Mouse (Mus musculus) MEL (cell line): ENCODE measurements around the gene Mfsd4a.

Experiments used
- CTCF ChIP-seq, 3 experiments: IDR thresholded peaks in 2 of 3; conservative IDR thresholded peaks in 1 of 3; 2 replicates each; pipeline ENCODE4 v1.5.1; 2011 to 2012; ENCODE audit warnings: low read length in 3 of 3, low read depth in 2 of 3, mild to moderate bottlenecking in 2 of 3, improper control_type of control experiment in 1 of 3, inconsistent platforms in 1 of 3, mixed read lengths in 1 of 3, moderate library complexity in 1 of 3; ENCODE audit not compliant: control insufficient read depth in 1 of 3, insufficient read depth in 1 of 3, poor library complexity in 1 of 3, severe bottlenecking in 1 of 3
- GABPA ChIP-seq: IDR thresholded peaks from 2 replicates; pipeline ENCODE4 v1.6.1; 2012; ENCODE audit warnings: low read depth, mild to moderate bottlenecking, inconsistent platforms, low read length, improper control_type of control experiment, moderate library complexity
- GATA1 ChIP-seq: IDR thresholded peaks from 2 replicates; pipeline ENCODE4 v1.6.1; 2011; ENCODE audit warnings: low read depth, low read length, improper control_type of control experiment
- KAT2A ChIP-seq: conservative IDR thresholded peaks from 2 replicates; pipeline ENCODE4 v1.6.1; 2012; ENCODE audit warnings: low read depth, low read length, improper control_type of control experiment, inconsistent platforms
- MAFK ChIP-seq: IDR thresholded peaks from 2 replicates; pipeline ENCODE4 v1.6.1; 2011; ENCODE audit warnings: low read depth, mild to moderate bottlenecking, low read length, improper control_type of control experiment, borderline replicate concordance
- NELFE ChIP-seq: IDR thresholded peaks from 2 replicates; pipeline ENCODE4 v1.6.1; 2011; ENCODE audit warnings: low read depth, low read length, improper control_type of control experiment
- NRF1 ChIP-seq: IDR thresholded peaks from 2 replicates; pipeline ENCODE4 v1.6.1; 2014; ENCODE audit warnings: low read depth, mild to moderate bottlenecking, inconsistent platforms, low read length, improper control_type of control experiment, moderate library complexity; ENCODE audit not compliant: poor library complexity, insufficient read depth, severe bottlenecking
- POLR2A ChIP-seq, 2 experiments: IDR thresholded peaks; 2 replicates each; pipeline ENCODE4 v1.6.1; 2011 to 2012; ENCODE audit warnings: low read length in 2 of 2, mild to moderate bottlenecking in 2 of 2, control low read depth in 1 of 2, improper control_type of control experiment in 1 of 2, low read depth in 1 of 2, moderate library complexity in 1 of 2; ENCODE audit not compliant: control insufficient read depth in 1 of 2, insufficient read depth in 1 of 2, poor library complexity in 1 of 2
- SIN3A ChIP-seq: IDR thresholded peaks from 2 replicates; pipeline ENCODE4 v1.6.1; 2012; ENCODE audit warnings: low read length, improper control_type of control experiment, inconsistent platforms
- TBP ChIP-seq: IDR thresholded peaks from 2 replicates; pipeline ENCODE4 v1.8.0; 2011; ENCODE audit warnings: low read depth, low read length, improper control_type of control experiment
- TCF12 ChIP-seq: IDR thresholded peaks from 2 replicates; pipeline ENCODE4 v1.6.1; 2014; ENCODE audit warnings: low read depth, mild to moderate bottlenecking, inconsistent platforms, low read length, improper control_type of control experiment, moderate library complexity
- ZC3H11A ChIP-seq: IDR thresholded peaks from 2 replicates; pipeline ENCODE4 v1.6.1; 2012; ENCODE audit warnings: low read depth, mild to moderate bottlenecking, inconsistent platforms, low read length, improper control_type of control experiment
- ZMIZ1 ChIP-seq: IDR thresholded peaks from 2 replicates; pipeline ENCODE4 v1.6.1; 2012; ENCODE audit warnings: low read depth, mild to moderate bottlenecking, inconsistent platforms, low read length, improper control_type of control experiment, moderate library complexity

- TF ChIP-seq CTCF (IDR thresholded peaks at IDR 0.05 in 2 of 3, conservative IDR thresholded peaks at IDR 0.05 in 1 of 3; ENCODE audit: control insufficient read depth in 1 of 3, insufficient read depth in 1 of 3, low read depth in 2 of 3, low read length in 3 of 3, poor library complexity in 1 of 3, severe bottlenecking in 1 of 3), result no peak
- TF ChIP-seq GABPA, result no peak
- TF ChIP-seq POLR2A (IDR thresholded peaks at IDR 0.05; ENCODE audit: control insufficient read depth in 1 of 2, insufficient read depth in 1 of 2, low read depth in 1 of 2, low read length in 2 of 2, poor library complexity in 1 of 2), result no peak
- no peak for TF ChIP-seq NRF1
- TF ChIP-seq TBP, result no peak
- no peak for TF ChIP-seq TCF12
- TF ChIP-seq MAFK, result no peak
- TF ChIP-seq ZC3H11A, result no peak
- no peak for TF ChIP-seq SIN3A
- no peak for TF ChIP-seq KAT2A
- no peak for TF ChIP-seq GATA1
- TF ChIP-seq ZMIZ1, result no peak
- no peak for TF ChIP-seq NELFE
These were observed 91.0 kb downstream of the Mfsd4a start for GRCm38 (mm10) chr1:131976886-131977285.
